Mouse (Mus musculus) skeletal muscle tissue, adult 2 months (tissue): ENCODE results near the gene Hoxa3.

Source experiments
- DNase-seq: peaks from one replicate; pipeline ENCODE4 v3.0.0-alpha.2; 2012; ENCODE audit warnings: low read depth, low spot score

Gene Hoxa3

DNA sequence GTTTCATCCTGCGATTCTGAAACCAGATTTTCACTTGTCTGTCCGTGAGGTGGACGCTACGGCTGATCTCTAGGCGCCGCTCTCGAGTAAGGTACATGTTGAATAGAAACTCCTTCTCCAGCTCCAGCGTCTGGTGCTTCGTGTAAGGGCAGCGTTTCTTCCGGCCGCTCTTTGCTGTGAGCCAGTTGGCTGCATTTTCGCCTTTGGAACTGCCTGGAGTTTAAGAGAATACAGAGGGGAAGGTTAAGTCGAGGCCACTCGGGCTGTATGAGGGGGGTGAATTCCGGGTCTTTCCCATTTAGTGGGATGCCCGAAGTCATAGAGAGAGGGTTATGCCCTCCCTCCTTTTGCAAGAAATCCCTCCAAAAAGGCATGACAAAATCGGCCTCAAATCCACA is 19.4 kb upstream of the Hoxa3 start:
- DNase-seq, result no peak

DNA sequence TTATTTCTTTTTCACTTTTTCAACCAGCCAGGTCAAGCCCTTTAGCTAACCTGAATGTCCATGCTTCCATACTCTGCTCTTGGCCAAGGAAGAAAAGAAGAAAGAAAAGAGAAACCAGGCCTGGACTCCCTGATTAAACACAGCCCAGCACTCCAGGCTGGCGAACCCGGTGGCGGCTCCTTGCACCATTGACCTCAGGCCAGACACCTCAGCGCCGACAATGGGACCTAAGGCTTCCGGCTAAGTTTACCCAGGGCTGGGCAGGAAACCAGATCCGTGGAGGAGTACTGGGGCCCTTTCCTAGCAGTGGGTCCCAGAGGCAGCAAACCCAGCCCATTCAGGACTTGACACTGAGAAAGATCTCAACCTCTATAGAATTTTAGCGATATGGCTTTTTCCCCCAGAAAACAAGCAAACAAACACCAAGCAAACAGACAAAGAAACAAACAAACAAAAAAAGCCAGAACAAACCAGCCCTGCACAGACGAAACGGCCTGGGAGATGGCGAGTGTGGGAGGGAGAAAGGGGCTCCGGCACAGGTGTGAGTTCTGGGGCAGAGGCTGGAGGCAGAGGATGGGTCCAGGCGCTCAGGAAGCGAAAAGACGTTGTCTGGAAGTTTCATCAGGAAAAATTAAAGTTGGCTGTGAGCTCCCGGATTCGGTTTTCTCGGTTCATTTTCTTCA is 18.9 kb upstream of the Hoxa3 start:
- DNase-seq, result no peak

DNA sequence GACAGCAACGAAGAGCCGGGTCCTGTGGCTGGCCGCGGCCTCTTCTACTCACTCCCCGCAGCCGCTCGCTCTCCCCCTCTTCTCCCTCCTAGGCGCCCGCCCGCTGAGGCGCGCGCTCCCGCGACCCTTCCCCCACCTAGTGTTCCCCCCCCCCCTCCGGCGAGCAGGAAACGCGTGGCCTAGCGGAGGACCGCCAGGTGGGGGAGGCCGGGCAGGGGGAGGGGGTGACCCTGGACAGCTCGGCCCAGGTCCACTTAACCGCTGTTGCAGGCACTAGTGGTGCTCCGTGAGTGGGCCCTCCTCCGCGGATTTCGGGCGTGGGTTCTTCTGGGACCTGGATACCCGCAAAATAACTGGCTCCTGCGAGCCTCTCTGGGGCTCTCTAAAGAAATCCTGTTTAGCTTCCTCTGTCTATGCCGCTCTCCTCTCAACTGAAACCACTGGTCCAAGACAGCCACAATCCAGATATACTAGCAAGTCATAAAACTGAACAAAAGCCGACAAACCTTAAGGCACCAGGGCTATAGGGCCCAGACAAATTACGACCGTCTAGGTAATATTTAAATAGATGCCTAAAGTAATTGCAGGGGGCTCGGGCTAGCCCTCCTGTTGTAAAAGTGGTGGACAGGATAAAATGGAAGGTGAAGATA is 17.5 kb upstream of the Hoxa3 start, which contains the start of gene Hoxa9:
TSS of gene Hoxa9 (minus strand) at position 574 of the 650 bp plus-strand sequence.
- DNase-seq, result no peak

DNA sequence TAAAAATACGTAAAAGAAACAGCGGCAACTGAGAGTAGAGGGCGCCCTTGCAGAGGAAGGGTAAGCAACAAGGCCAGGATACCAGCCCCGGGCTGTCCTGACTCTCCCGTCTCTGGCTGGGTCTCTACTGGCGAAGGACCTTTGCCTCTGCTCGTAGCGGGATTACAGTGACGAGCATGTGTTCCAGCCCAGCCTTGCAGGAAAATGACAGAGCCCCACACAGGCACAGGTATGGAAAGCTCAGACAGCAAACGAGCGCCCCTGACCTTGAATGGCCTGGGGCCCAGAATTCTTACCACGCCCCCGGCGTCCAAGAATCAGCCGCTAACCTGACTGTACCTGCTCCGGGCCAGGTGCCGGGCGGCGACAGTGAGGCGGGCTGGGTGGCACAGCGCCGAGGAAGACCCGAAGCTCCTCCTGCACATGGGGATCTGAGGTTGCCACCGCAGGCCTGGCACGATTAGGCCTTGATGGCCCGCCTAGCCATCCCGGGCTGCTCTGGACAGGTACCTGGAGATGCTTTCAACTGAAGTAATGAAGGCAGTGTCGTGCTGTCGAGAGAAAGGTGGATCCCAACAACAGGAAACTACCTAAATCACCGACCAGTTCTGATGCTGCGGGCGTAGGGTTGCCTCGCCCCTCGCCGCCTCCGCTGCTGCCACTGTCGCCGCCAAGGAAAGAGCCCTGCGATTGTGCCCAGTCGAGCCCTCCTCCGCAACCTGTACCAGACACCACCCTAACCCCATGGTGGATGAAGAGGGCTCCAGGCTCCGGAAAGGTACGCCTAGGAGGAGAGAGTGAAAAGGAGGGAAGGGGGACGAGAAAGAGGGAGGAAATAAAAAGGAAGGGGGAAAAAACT is 16.7 kb upstream of the Hoxa3 start:
- no peak for DNase-seq

DNA sequence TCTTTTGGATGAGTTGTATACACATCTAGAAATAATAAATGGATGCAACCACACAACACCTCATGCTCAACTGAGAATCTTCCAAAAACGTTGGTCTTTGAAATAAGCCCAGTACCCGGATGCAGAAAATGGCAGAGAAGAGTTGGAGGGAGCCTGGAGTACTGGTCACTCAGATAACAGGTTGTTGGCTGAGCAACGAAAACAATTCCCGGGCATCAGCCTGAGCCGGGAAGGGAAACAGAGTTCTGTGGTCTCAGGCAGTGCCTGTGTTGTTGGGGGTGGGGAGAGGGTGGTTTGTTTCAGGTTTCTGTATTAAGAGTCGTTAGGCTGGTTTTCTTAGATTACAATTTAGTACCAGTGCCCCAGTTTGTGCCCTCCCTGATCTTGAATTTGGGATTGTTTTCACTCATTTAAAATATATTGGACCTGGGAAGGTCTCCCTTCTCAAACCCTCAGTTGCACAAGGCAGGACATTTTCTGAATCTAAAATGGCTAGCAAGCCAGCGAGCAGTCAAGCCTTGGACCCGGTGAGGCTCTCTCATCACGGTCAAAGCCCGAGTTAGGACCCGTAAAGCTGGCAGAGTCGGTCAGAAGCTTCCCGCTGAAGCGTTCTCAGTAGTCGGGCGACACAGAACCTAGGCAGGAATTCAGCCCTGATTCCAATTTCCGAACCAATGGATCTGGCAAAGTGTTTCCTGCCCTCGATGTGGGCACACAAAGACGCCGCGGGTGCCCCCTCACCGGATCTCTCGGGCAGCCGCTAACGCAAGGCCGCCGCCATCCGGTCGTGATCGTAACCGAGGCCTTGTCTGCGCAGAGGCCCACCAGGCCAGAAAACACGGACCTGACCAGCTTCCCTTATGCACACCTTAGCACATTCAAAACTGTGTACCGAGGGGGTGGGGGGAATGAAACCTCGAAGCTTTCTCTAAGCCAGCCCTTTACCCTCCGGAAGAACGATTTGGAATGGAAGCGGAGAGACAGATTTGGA is 15.6 kb upstream of the Hoxa3 start:
- DNase-seq, result no peak

DNA sequence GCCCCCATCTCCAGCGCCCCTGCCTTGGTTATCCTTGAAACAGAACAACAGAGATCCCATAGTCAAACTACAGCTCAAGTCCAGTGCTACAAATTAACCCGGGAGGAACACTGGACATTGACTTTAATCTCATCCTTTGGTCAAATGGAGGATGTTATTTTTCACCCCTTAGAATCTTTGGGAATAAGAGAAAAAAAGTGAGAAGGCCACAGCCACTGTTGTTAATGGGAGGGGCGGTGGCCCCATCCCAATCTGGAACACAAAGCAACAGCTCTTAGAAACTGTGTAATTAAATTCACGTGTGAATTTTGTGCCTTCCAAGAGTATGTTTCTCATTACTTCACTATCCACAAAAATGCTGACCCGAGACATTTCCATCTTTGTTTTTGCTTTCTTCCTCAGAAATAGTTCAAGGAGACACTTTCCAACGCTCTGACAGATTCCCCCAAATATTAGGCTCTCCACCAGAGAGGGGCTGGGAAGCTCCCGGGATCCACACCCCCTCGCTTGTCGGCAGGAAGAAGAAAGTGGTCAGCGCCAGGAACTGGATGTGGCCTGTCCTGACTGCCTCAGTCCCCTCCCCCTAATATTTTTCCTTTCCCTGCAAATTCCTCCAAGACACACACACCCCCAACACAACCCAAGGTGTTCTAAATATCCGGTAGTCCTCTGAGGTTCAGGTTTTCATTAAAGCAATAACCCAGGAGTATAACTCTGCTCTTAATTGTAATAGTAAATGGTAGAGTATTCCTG is 14.5 kb upstream of the Hoxa3 start:
- DNase-seq, result no peak

DNA sequence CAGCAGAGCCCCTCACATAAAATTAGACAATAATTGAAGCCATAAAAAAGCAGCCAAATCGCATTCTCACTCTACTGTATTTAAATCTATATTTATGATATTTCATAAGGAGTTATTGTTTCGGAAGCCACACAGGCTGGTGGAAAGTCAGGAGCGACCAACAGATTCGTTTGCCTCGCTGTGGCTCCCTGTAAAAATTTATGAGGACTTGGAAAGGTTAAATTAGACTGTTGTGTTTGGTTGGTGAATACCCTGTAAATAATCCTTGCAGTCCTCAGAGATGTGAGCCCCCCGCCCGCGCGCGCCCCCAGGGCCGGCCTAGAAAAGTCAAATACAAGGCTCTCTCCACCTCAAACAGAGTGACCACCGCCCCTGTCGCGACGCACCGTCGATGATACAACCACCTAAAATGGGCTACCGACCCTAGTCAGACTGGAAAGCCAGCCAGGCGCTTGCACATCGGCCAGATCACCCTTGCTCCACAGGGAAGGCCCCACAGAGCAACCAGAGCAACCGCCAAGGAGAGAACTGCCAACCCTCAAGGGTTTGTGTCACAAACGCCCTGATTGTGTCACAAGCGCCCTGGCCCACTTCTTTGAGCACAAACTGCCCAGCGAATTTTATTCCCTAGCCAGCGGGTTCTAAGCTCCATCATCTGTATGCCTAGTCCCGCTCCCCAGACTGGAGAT is 13.6 kb upstream of the Hoxa3 start:
- DNase-seq, result no peak

DNA sequence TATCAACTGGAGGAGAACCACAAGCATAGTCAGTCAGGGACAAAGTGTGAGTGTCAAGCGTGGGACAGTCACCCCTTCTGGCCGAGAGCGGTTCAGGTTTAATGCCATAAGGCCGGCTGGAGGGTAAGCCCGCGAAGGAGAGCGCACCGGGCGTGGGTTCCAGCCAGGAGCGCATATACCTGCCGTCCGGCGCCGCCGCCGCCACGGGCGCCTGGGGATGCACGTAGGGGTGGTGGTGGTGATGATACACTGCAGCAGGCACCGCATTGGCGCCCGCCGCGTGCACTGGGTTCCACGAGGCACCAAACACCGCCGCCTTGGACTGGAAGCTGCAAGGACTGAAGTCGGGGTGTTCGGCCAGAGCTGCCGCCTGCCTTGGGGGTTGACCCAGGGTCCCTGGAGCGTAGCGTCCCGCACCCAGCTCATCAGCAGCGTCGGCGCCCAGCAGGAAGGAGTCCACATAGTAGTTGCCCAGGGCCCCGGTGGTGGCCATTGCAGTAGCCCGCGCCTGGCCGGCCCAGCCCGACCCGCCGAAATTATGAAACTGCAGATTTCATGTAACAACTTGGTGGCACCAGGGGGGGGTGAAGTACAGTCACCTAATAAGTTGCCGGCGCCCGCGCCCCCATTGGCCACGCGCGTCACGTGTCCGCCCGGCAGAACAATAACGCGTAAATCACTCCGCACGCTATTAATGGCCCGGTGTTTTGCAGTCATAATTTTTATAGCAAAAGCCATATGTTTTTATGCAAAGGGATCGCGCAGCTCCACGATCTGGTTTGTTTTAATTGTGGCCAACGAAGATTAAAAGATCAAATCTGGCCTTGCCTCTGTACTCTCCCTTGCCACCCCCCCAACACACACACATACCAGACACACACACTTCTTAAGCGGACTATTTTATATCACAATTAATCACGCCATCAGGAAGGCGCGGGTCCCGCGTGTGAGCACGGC is 12.8 kb upstream of the Hoxa3 start:
- peak; percentile 90 for DNase-seq

DNA sequence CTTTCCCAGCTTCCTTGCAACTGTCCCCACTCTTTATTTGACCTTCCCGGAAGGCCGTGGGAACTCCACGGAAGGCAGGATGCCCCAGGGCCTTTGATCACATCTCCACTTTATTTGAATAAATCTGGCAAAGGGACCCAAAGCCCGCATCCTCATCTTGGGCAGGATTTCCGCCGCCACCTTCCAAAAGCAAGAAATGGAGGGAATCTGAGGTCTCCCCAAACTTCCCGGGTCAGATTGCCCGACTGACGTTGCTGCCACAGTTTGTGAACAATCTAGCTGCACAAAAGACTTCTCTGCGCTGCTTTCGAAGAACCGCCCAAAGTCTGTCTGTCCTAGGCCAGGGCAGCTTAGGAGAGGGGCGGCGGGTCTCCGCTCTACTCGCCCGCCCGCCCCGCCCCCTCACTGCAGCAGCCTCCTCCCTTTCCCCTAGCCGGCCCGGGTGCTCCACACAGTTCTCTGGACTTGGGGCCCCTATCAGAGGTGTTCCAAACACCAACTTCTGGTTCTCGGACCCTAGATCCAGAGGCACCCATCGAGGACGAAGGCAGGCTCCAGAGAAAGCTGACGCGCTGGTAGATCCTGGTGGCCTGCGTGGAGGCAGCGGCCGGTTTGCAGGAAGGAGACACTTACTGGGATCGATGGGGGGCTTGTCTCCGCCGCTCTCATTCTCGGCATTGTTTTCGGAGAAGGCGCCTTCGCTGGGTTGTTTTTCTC is 11.9 kb upstream of the Hoxa3 start:
- no peak for DNase-seq

DNA sequence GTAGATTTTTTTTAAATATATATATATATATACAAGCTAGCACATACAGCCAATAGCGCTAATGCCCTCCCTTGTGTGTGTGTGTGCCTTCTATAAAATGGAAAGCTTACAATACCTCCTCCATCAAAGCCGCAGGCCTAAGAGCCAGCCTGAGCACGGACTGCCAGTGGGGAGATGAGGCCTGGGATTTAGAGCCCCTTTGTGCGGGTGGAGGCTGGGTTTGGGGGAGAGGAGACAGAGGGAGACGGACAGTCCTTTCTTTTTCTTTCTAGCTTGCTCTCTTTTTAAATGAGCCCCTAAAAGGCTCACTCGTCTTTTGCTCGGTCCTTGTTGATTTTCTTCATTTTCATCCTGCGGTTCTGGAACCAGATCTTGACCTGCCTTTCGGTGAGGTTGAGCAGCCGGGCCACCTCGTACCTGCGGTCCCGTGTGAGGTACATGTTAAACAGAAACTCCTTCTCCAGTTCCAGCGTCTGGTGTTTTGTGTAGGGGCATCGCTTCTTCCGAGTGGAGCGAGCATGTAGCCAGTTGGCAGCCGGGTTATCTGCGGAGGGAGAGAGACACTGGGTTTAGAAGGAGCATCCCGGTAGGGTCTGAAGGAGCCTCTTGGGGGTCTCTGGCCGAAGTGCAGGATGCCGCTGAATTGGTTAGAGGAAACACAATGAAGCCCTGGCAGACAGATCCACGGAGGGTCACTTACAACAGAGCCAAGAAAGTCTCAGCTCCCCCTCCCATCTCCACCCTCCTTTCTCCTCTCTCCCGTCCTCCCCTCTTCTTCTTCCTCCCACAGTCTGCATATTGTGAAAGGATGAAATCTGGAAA is 11.0 kb upstream of the Hoxa3 start:
- DNase-seq, result no peak

DNA sequence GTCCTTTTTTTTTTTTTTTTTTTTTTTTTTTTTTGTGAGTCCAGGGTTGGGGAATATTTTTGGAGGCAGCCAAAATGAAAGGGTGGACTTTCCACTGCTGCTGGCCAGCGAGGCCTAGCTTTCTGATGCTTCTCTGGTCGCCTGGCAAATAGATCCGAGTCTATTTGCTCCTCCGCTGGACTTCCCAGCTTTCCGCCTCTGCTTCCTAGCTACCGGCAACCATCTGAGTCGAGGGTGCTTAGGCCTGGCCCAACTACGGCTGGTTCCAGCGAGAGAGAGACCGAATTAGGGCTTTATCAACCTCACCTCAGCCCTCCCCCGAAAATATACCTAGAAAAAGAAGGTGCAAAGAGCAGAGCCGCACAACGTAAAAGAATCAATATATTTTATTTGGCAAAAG is 9.6 kb upstream of the Hoxa3 start:
- no peak for DNase-seq

DNA sequence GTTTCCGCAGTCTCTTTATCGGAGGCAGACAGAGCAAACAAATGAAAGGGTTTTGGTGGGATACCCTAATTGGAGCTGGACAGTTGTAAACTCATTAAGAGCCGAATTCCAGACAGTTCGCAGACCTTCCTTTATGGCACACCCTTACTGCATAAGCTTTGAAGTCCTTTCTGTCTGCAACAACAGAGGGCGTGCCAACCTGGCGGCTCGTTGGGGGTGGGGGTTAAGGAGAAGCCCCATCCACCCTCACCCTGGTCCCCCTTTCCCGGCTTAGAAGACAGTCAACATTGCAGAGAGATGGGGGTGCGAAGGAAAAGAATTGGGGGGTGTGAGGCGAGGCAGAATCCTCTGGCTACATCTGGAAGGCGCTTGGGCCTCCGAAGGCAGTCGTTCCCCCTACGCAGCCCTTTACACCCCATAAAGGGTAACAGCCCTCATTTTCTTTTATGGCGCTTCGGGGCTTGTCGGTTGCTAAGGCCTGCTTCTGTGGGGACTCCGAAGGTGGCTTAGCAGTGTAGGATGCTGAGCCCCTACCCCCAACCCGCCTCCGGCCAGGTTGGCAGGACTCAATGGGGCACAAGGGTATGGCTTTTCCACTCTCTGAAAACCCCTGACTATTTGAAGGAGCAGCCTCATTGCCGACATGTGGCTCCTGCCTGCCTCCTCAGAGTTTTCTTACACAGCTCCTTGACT is 9.0 kb upstream of the Hoxa3 start:
- DNase-seq, result no peak

DNA sequence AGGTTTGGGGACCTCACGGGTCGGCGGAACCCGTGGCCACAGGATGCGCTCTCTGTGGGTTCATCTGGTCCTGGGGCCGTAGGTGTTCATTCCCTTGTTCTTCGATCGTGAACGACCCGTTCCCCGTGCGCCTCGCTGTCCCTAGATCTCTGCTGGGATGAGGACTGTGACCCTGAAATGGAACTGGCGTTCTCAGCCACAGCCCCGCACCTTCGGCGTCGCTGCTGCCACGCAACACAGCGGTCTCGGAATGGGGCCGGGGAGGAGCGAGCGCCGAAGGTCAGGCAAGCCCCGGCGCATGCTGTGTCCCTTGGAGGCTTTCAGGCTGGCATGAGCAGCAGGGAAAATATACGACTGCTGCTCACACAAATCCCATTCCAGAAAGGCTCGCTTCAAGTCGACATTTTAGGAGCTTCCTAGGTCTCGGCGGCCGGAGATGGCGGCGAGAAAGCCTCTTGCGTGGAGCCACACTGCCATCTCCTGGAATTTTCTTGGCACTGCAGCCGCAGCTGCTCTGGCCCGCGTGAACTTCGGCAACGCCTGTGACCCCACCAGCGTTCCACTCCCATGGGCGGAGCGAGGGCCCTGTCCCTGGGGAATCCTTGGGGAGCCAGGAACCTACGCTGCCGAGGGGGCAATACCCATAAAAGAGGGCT is 8.3 kb upstream of the Hoxa3 start, which contains the start of gene Hoxa7:
TSS of gene Hoxa7 (minus strand) at position 518 of the 656 bp plus-strand sequence.
- DNase-seq, result peak; percentile 96

DNA sequence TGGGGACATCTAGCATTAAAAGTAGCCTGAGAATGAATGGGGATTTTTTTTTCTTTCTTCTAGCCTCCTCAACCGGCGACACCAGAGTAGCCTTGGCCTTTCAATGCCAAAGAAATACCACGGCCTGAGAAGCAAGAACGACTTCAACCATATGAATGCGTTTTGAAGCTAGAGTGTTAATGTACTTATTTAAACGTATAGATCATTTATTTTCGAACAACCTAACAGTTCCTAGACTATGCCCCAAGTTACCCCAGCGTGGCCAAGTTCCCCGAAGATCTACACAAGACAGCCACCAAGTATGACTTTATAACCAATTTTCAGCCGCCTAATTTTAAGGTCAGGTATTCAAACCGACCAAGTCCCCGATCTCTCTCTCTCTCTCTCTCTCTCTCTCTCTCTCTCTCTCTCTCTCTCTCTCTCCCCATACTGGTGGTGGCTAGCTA is 7.8 kb upstream of the Hoxa3 start:
- DNase-seq, result no peak

DNA sequence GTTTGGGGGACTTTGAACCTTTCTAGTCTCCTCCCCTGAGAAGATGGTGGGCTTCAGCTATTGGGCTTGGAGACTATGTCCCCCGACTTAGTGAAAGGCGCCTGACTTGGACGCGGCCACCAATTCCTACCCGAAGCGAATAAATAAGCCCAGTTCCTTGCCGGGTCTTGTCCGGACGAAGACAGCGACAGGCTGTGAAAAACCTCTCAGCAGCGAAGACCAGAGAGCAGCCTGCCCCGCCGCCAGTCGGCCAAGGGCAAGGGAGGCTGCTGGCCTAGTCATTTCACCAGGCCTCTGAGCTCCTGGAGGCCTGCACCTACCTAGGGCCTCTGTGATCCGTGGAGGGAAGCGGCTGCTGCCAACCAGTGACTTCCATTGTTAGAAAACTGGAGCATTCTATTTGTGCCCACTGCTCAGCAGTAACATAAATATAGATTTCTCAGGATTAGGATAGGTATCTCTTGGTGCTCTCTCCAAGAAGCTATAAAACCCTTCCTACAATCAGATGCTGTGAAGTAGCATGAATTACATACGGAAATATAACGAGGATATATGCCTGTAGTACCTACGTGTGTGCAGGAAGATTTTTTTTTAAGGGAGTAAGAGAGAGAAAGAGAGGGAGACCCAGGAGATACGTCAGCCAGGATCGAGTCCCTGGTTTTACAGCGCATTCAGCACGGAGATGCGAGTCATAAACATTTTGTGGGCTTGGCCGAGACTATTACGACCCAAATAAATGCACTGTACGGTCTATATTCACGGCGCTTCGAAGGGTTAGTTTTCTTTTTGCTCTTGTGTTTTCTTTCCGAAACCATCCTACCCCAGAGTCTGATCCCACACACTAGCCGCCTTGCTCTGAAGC is 7.1 kb upstream of the Hoxa3 start:
- DNase-seq, result no peak
